Mouse (Mus musculus) CD4-positive naive resting alpha-beta T cell, adult 76 days (primary cell): ENCODE data around the gene Ago1. TPM values are rescaled to one million over a fixed set of nuclear protein-coding genes. Genes with fewer than 3 reads are reported as not detected.

Experiments used
- total RNA-seq: library from RNA; stranded (reverse); gene quantifications from one replicate; pipeline ENCODE4 v1.2.4, GENCODE M21; 2023

The Ago1 gene
- total RNA-seq, result 37.7 TPM

GRCm38 (mm10) chr4:126468285-126468901, at the start of gene Ago1:
Gene Ago1, minus strand, starts transcription at chr4:126468583.

GRCm38 (mm10) chr4:126429347-126430079, 38.9 kb downstream of the Ago1 start, which contains the start of gene Ago3:
Gene Ago3, minus strand, starts transcription at chr4:126429556.

Other genes starting within 250 kb of the Ago1 start
- 51.6 TPM for gene Map7d1, start 212.2 kb downstream of the Ago1 start, total RNA-seq
- 36.0 TPM for gene Trappc3, start 206.3 kb downstream of the Ago1 start, total RNA-seq
- gene Col8a2, start 181.8 kb downstream of the Ago1 start, total RNA-seq, result not detected
- gene Adprhl2, start 146.9 kb downstream of the Ago1 start, total RNA-seq, result 31.7 TPM
- gene Tekt2, start 142.9 kb downstream of the Ago1 start, total RNA-seq, result not detected
- 39.1 TPM for gene Ago3, start 39.0 kb downstream of the Ago1 start, total RNA-seq
- gene Ago4, start 64.9 kb upstream of the Ago1 start, total RNA-seq, result 0.50 TPM
- 13.7 TPM for gene Clspn, start 88.4 kb upstream of the Ago1 start, total RNA-seq
- 0.38 TPM for gene 5730409E04Rik, start 141.2 kb upstream of the Ago1 start, total RNA-seq
- 86.8 TPM for gene Psmb2, start 209.0 kb upstream of the Ago1 start, total RNA-seq